Mouse (Mus musculus) MEL (cell line): Measurements from ENCODE around the gene Filip1l. TPM values are rescaled to one million over a fixed set of nuclear protein-coding genes. Genes with fewer than 3 reads are reported as not detected.
A peak's percentile ranks its signal among the peaks of the same experiment; 100 is the strongest.

Source experiments
- DNase-seq: peaks from one replicate; pipeline ENCODE4 v3.0.0; 2011; ENCODE audit warnings: low read depth, low spot score
- H3K27ac ChIP-seq: 2 replicates; pipeline ENCODE4 v1.5.1; 2012; ENCODE audit warnings: low read depth, mild to moderate bottlenecking, control low read depth, low read length, moderate library complexity; ENCODE audit not compliant: control insufficient read depth
- H3K27me3 ChIP-seq, 2 experiments: fragments of 150-350 bp in 1 of 2; sonication (generic) in 1 of 2; 2 replicates each; pipeline ENCODE4 v1.6.1; 2012; ENCODE audit warnings: low read length in 2 of 2, mild to moderate bottlenecking in 2 of 2, improper control_type of control experiment in 1 of 2, moderate library complexity in 1 of 2; ENCODE audit not compliant: insufficient read depth in 2 of 2, control insufficient read depth in 1 of 2
- H3K36me3 ChIP-seq, 2 experiments: 2 replicates each; pipeline ENCODE4 v1.6.1; 2012 to 2014; ENCODE audit warnings: low read length in 2 of 2, improper control_type of control experiment in 1 of 2, inconsistent platforms in 1 of 2, mild to moderate bottlenecking in 1 of 2; ENCODE audit not compliant: insufficient read depth in 2 of 2, control insufficient read depth in 1 of 2
- H3K4me1 ChIP-seq, 2 experiments: fragments of 150-350 bp in 1 of 2; sonication (generic) in 1 of 2; 2 replicates each; pipeline ENCODE4 v1.6.1; 2012; ENCODE audit warnings: low read length in 2 of 2, improper control_type of control experiment in 1 of 2, mild to moderate bottlenecking in 1 of 2; ENCODE audit not compliant: insufficient read depth in 2 of 2, control insufficient read depth in 1 of 2
- H3K4me3 ChIP-seq, 2 experiments: fragments of 150-350 bp in 1 of 2; sonication (generic) in 1 of 2; 2 replicates each; pipeline ENCODE4 v1.5.1; 2012; ENCODE audit warnings: low read depth in 2 of 2, low read length in 2 of 2, mild to moderate bottlenecking in 2 of 2, moderate library complexity in 2 of 2, control low read depth in 1 of 2, improper control_type of control experiment in 1 of 2; ENCODE audit not compliant: control insufficient read depth in 1 of 2, insufficient read depth in 1 of 2
- H3K79me2 ChIP-seq: 2 replicates; pipeline ENCODE4 v1.6.1; 2012; ENCODE audit warnings: mild to moderate bottlenecking, low read length, moderate library complexity; ENCODE audit not compliant: control insufficient read depth, poor library complexity, insufficient read depth
- H3K9ac ChIP-seq: 2 replicates; pipeline ENCODE4 v1.6.1; 2012; ENCODE audit warnings: low read depth, mild to moderate bottlenecking, control low read depth, low read length, moderate library complexity; ENCODE audit not compliant: control insufficient read depth, poor library complexity, severe bottlenecking
- H3K9me3 ChIP-seq: fragments of 150-350 bp; sonication (generic); replicated peaks from 2 replicates; pipeline ENCODE4 v1.6.1; 2012; ENCODE audit warnings: mild to moderate bottlenecking, low read length, improper control_type of control experiment, moderate library complexity; ENCODE audit not compliant: insufficient read depth
- CTCF ChIP-seq, 3 experiments: IDR thresholded peaks in 2 of 3; conservative IDR thresholded peaks in 1 of 3; 2 replicates each; pipeline ENCODE4 v1.5.1; 2011 to 2012; ENCODE audit warnings: low read length in 3 of 3, low read depth in 2 of 3, mild to moderate bottlenecking in 2 of 3, improper control_type of control experiment in 1 of 3, inconsistent platforms in 1 of 3, mixed read lengths in 1 of 3, moderate library complexity in 1 of 3; ENCODE audit not compliant: control insufficient read depth in 1 of 3, insufficient read depth in 1 of 3, poor library complexity in 1 of 3, severe bottlenecking in 1 of 3
- E2F4 ChIP-seq: IDR thresholded peaks from 2 replicates; pipeline ENCODE4 v1.6.1; 2011; ENCODE audit warnings: low read depth, low read length, improper control_type of control experiment, borderline replicate concordance
- EP300 ChIP-seq, 2 experiments: IDR thresholded peaks; 2 replicates each; pipeline ENCODE4 v1.6.1; 2011; ENCODE audit warnings: improper control_type of control experiment in 2 of 2, low read length in 2 of 2, low read depth in 1 of 2, mild to moderate bottlenecking in 1 of 2
- GATA1 ChIP-seq: IDR thresholded peaks from 2 replicates; pipeline ENCODE4 v1.6.1; 2011; ENCODE audit warnings: low read depth, low read length, improper control_type of control experiment
- HCFC1 ChIP-seq: IDR thresholded peaks from 2 replicates; pipeline ENCODE4 v1.6.1; 2012; ENCODE audit warnings: low read depth, mild to moderate bottlenecking, inconsistent platforms, low read length, improper control_type of control experiment, moderate library complexity
- JUND ChIP-seq: IDR thresholded peaks from 2 replicates; pipeline ENCODE4 v1.6.1; 2011; ENCODE audit warnings: low read depth, mild to moderate bottlenecking, improper control_type of control experiment, low read length
- MAFK ChIP-seq: IDR thresholded peaks from 2 replicates; pipeline ENCODE4 v1.6.1; 2011; ENCODE audit warnings: low read depth, mild to moderate bottlenecking, low read length, improper control_type of control experiment, borderline replicate concordance
- MAZ ChIP-seq: IDR thresholded peaks from 2 replicates; pipeline ENCODE4 v1.6.1; 2012; ENCODE audit warnings: low read depth, mild to moderate bottlenecking, inconsistent platforms, low read length, improper control_type of control experiment
- MEF2A ChIP-seq: IDR thresholded peaks from 2 replicates; pipeline ENCODE4 v1.6.1; 2014; ENCODE audit warnings: low read depth, mild to moderate bottlenecking, inconsistent platforms, low read length, improper control_type of control experiment; ENCODE audit not compliant: poor library complexity, insufficient replicate concordance, severe bottlenecking; ENCODE audit errors: extremely low read depth
- MYB ChIP-seq: IDR thresholded peaks from 2 replicates; pipeline ENCODE4 v1.6.1; 2011; ENCODE audit warnings: mild to moderate bottlenecking, low read depth, low read length, improper control_type of control experiment
- POLR2A ChIP-seq, 2 experiments: IDR thresholded peaks; 2 replicates each; pipeline ENCODE4 v1.6.1; 2011 to 2012; ENCODE audit warnings: low read length in 2 of 2, mild to moderate bottlenecking in 2 of 2, control low read depth in 1 of 2, improper control_type of control experiment in 1 of 2, low read depth in 1 of 2, moderate library complexity in 1 of 2; ENCODE audit not compliant: control insufficient read depth in 1 of 2, insufficient read depth in 1 of 2, poor library complexity in 1 of 2
- RAD21 ChIP-seq: IDR thresholded peaks from 2 replicates; pipeline ENCODE4 v1.6.1; 2011; ENCODE audit warnings: mild to moderate bottlenecking, low read depth, low read length, improper control_type of control experiment
- RCOR1 ChIP-seq: IDR thresholded peaks from 2 replicates; pipeline ENCODE4 v1.6.1; 2012; ENCODE audit warnings: low read depth, mild to moderate bottlenecking, inconsistent platforms, low read length, improper control_type of control experiment
- SMC3 ChIP-seq: IDR thresholded peaks from 2 replicates; pipeline ENCODE4 v1.6.1; 2011; ENCODE audit warnings: low read depth, low read length, improper control_type of control experiment
- TBP ChIP-seq: IDR thresholded peaks from 2 replicates; pipeline ENCODE4 v1.8.0; 2011; ENCODE audit warnings: low read depth, low read length, improper control_type of control experiment
- UBTF ChIP-seq: IDR thresholded peaks from 2 replicates; pipeline ENCODE4 v1.6.1; 2012; ENCODE audit warnings: low read depth, mild to moderate bottlenecking, inconsistent platforms, low read length, improper control_type of control experiment, moderate library complexity, borderline replicate concordance; ENCODE audit not compliant: insufficient read depth
- USF1 ChIP-seq: IDR thresholded peaks from 2 replicates; pipeline ENCODE4 v1.6.1; 2014; ENCODE audit warnings: low read depth, mild to moderate bottlenecking, inconsistent platforms, low read length, improper control_type of control experiment, moderate library complexity
- ZC3H11A ChIP-seq: IDR thresholded peaks from 2 replicates; pipeline ENCODE4 v1.6.1; 2012; ENCODE audit warnings: low read depth, mild to moderate bottlenecking, inconsistent platforms, low read length, improper control_type of control experiment
- ZMIZ1 ChIP-seq: IDR thresholded peaks from 2 replicates; pipeline ENCODE4 v1.6.1; 2012; ENCODE audit warnings: low read depth, mild to moderate bottlenecking, inconsistent platforms, low read length, improper control_type of control experiment, moderate library complexity
- ZNF384 ChIP-seq: IDR thresholded peaks from 2 replicates; pipeline ENCODE4 v1.6.1; 2012; ENCODE audit warnings: low read depth, mild to moderate bottlenecking, inconsistent platforms, low read length, improper control_type of control experiment
- polyA plus RNA-seq, 2 experiments: library from polyadenylated mRNA; stranded (reverse) in 1 of 2; unstranded in 1 of 2; fragments of >175 nt in 1 of 2; fragments of >200 nt in 1 of 2; gene quantifications; 2 replicates each; pipeline versions ENCODE4 v1.2.1 to v1.2.4; 2012; ENCODE audit warnings: low replicate concordance in 2 of 2, low read depth in 1 of 2; ENCODE audit not compliant: insufficient read length in 2 of 2, insufficient read depth in 1 of 2, missing spikeins in 1 of 2
- total RNA-seq: library from RNA; depleted of rRNA; stranded (reverse); fragments of 300-350 nt; gene quantifications from 2 replicates; pipeline ENCODE4 v1.2.3, GENCODE M21; 2012

The Filip1l gene
- total and polyA plus RNA-seq, 3 experiments = 0.27 to 1.8 TPM; not detected in 1

GRCm38 (mm10) chr16:57577519-57577918 lies 224.6 kb downstream of the Filip1l start:
- no peak overlapping the region for H3K9ac ChIP-seq
- H3K4me3 ChIP-seq = no peak overlapping the region
- peak; percentile 40 for DNase-seq
- no peaks in the 10 kb centered on the region for H3K36me3 ChIP-seq
- H3K9me3 ChIP-seq = no peaks in the 10 kb centered on the region
- no peaks in the 10 kb centered on the region for H3K4me1 ChIP-seq
- peaks cover 10% of the 10 kb centered on the region for H3K79me2 ChIP-seq
- H3K27ac ChIP-seq = no peak overlapping the region
- H3K27me3 ChIP-seq = no peaks in the 10 kb centered on the region
- TF ChIP-seq TBP (no peak), SMC3 (peak; percentile 50), RAD21 (peak; percentile 68), ZC3H11A (peak; percentile 42), CTCF (IDR thresholded peaks at IDR 0.05 in 2 of 3, conservative IDR thresholded peaks at IDR 0.05 in 1 of 3; ENCODE audit: control insufficient read depth in 1 of 3, insufficient read depth in 1 of 3, low read depth in 2 of 3, low read length in 3 of 3, poor library complexity in 1 of 3, severe bottlenecking in 1 of 3) (peak in 2 of 3 experiments; percentile 7 to 63; a peak in 2 of 6 replicates), E2F4 (no peak)

GRCm38 (mm10) chr16:57580041-57580440 lies 227.1 kb downstream of the Filip1l start:
- Histone ChIP-seq H3K79me2 (peaks cover 23% of the 10 kb centered on the region), H3K4me3 (no peak overlapping the region), H3K9ac (no peak overlapping the region), H3K4me1 (peaks cover 3 to 5% of the 10 kb centered on the region in 2 experiments; a peak in 3 of 4 replicates), H3K27ac (no peak overlapping the region), H3K27me3 (no peaks in the 10 kb centered on the region), H3K9me3 (no peaks in the 10 kb centered on the region)
- no peak for DNase-seq
- TF ChIP-seq RCOR1 (no peak), JUND (no peak), GATA1 (no peak), ZMIZ1 (no peak), HCFC1 (no peak), UBTF (no peak), CTCF (IDR thresholded peaks at IDR 0.05 in 2 of 3, conservative IDR thresholded peaks at IDR 0.05 in 1 of 3; ENCODE audit: control insufficient read depth in 1 of 3, insufficient read depth in 1 of 3, low read depth in 2 of 3, low read length in 3 of 3, poor library complexity in 1 of 3, severe bottlenecking in 1 of 3) (no peak), ZC3H11A (no peak), ZNF384 (no peak), EP300 (IDR thresholded peaks at IDR 0.05; ENCODE audit: low read depth in 1 of 2, low read length in 2 of 2) (no peak), RAD21 (no peak), MYB (no peak), USF1 (no peak), MAZ (no peak), MAFK (no peak), MEF2A (no peak), E2F4 (no peak), POLR2A (IDR thresholded peaks at IDR 0.05; ENCODE audit: control insufficient read depth in 1 of 2, insufficient read depth in 1 of 2, low read depth in 1 of 2, low read length in 2 of 2, poor library complexity in 1 of 2) (no peak)
- TF ChIP-seq, all 39 proteins: peak for 0
- peaks cover 0 to 6% of the 10 kb centered on the region in 2 experiments; a peak in 2 of 4 replicates for H3K36me3 ChIP-seq
